Mouse (Mus musculus): ENCODE results near the gene Dffa.

The Dffa gene

DNA sequence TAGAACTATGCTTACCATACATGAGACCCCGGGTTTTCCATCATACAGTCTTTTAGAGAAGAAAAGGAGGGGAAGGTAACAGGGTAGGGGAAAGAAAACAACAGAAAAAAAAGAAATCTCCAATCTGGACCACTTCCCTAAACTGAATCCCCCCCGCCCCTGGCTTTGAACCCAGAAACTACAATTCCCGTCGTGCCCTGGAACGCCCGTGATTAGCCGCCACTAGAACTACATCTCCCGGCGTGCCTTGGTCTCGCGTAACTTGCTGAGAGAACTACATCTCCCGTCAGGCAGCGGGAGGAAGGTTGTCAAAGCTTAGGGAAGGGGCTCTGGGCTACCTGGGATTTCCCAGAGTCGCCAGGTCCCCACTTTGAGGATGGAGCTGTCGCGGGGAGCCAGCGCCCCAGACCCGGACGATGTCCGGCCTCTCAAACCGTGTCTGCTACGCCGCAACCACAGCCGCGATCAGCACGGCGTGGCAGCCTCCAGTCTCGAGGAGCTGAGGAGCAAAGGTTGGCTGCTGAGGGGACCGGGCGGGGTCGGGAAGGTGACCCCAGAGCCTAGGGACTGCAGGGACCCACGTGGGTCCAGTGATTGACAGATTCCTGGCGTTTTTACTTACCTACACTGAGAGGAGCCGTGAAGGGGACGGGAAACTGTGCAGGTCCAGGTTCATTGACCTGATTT is at the start of gene Dffa:
TSS of gene Dffa (plus strand) at position 272 of the 687 bp plus-strand sequence.
- peak; percentile 94 for DNase-seq (ENCODE audit: low read depth, low spot score)

DNA sequence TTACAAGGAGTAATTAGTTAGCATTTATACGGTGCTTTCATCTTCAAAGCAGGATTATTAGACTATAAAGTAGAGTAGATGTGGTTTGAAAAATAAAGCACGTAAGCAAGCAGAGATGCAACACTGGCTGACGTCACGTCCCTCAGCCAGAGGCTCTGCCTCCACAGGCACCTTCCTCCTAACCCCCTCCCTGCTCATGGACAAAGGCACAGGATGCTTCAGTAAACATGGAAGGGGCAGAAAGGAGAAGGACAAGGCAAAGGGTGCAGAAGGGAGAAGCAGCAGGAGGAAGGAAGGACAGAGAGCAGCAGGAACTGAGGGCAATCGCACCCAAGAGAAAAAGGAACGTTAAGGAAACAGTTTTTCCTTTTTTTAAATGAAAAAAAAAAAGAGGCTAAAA is 48.1 kb upstream of the Dffa start:
- DNase-seq (ENCODE audit: low read depth, low spot score): no peak

DNA sequence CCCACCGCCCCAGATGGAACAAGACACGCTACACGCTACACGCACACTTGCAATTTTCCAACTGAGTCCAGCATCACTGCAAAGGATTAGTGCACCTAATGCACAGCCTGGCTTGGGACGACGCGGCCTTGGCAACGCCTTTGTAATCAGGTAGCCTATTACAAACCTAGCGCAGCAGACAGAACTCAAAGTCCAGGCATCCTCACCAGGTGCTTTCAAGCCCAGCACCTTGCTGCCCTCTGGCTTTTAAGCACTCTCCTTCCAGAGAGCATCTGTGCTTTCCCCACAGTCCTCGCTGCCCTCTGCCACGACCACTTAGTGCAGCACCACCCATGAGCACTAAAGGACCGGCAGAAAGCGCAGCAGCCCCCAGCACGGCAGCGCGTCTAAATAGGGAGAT is 47.0 kb upstream of the Dffa start:
- DNase-seq (ENCODE audit: low read depth, low spot score): no peak

DNA sequence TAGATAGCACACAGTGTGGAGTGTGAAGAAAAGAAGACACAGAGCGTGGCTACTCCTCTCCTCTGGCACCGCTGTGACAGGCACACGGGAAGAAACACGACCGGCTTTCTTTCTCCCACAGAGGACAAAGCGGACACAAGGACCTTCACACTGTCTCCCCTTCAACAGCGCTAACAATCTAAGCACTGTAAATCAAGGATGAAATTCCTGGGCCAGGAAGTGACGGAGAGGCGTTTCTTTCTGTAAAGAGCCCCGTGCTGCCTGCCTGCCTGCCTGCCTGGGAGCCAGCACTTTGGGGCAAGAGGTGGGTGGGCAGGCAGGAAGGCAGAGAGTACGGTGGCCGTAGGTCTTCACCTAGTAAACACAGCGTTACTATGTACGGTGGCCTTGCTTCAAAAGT is 46.5 kb upstream of the Dffa start:
- no peak for DNase-seq (ENCODE audit: low read depth, low spot score)

DNA sequence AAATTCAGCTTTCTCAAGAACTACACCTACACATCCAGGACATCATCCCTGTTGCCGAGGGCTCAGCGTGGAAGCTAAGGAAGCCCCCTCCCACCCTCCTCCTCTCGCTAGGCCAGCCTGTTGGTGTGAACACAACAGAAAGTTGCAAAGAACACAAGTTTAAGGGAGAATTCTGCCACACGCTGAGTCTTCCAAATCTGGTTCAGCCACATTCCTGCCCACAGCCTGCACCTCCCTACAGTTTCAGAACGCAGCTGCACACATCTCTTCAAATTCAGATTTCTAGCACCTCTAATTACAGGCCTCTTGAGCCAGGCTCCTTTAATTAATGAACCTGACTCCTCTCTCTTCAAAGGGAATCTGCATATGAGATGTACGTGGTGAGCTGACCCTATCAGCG is 45.6 kb upstream of the Dffa start:
- no peak for DNase-seq (ENCODE audit: low read depth, low spot score)

DNA sequence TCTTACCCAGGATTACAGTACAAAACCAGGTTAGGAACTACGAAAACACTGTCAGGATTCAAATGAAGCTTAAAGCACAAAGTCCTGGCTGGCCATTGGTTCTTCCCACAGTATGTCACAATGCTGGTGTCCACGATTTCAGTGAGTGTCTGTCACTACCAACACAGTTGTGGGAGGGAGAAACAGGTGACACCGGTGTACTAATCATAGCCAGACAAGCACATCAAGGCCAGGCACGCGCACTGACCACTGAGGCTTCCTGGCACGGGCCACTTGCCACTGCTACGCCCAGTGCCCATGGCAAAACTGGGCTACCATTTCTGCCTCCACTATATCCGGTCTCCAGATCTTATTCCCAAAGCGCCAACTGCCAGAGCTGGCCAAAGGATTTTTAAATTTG is 44.2 kb upstream of the Dffa start:
- DNase-seq (ENCODE audit: low read depth, low spot score): peak; percentile 56

DNA sequence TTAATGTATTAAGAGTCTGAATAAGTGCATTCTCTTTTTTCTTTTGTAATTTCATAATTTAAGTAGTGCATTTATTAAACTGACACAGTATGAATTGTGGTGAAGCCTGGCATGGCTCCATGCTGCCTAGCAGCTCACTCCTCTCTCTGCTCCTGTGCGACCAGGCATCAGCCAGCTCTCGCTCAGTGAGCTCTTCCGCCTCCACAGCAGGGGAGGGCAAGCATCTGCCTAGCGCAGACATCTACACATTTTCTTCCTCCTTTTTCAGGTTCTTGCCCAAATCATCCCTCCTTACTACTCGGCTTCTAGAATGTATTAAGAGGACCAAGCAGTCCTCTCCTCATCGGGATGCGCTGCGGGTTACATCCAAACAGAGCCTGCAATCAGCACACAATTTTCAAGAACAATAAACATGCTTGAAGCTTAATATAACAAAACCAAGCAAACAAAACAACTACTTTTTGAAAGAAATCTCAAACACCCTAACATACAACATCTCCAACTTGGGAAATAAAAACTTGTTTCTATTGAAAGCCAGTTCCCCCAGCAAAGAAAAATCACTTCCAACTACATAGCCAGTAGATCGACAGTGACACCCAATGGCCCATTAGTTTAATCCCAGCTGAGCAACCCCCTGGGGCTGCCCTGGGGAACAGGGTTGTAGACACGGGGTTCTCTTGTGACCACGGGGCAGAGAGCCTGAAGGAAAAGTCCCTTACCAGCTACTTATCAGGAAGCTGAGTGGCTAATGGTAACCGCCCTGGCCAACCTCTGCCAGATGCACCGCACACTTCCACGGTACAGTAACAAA is 43.1 kb upstream of the Dffa start:
- peak; percentile 96 for DNase-seq (ENCODE audit: low read depth, low spot score)

DNA sequence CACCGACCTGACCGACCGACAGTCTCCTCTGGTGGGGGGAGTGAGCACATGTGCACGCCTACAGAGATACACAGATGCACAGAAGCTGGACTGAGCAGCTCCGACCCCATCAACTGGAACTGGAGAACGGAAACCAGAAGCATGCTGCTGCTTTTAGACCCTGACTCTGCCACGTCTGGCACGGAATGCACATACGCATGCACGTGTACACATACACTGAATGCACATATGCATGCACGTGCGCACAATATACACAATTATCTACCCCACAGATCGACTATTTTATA is 42.6 kb upstream of the Dffa start:
- DNase-seq (ENCODE audit: low read depth, low spot score): no peak

DNA sequence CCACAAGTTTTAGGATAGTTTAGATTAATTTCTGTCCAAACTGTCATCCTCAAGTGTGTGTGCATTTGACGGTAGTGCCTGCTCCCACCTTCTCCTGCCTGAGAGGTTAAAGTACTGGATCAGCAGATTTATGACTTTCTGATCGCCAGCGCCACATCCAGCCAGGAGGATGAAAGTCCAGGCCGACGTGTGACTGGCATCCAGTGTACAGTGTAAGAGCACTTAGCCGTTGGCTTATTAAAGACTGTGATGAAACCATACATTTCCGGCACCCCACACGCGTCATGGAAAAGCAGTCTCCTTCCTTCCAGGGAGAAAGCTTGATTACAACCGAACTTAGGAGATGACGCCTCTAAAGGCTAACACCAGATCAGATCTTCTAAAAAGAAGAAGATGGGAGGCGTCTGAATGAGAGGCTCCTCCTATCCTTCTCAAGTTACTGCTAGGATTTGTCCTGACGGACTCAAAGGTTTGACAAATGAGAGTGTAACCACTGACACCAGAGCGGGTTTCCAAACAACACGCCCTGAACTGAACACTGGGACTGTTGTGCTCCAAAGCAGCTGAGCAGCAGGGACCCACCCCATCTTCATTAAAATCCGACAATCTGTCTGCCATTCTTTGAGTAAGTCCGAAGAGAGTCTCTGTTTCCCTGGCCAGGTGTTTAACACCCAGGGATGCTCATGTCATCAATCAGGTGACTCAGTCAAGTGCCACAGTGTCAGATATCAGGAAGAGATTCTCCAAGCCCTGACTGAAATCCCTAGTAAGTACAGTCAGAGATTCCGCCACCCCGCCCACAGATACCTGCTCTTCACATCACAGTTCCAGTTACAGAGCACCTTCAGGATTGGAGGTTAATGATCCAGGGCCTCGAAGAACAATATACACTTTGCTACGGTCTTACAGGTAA is 41.3 kb upstream of the Dffa start:
- DNase-seq (ENCODE audit: low read depth, low spot score): no peak

DNA sequence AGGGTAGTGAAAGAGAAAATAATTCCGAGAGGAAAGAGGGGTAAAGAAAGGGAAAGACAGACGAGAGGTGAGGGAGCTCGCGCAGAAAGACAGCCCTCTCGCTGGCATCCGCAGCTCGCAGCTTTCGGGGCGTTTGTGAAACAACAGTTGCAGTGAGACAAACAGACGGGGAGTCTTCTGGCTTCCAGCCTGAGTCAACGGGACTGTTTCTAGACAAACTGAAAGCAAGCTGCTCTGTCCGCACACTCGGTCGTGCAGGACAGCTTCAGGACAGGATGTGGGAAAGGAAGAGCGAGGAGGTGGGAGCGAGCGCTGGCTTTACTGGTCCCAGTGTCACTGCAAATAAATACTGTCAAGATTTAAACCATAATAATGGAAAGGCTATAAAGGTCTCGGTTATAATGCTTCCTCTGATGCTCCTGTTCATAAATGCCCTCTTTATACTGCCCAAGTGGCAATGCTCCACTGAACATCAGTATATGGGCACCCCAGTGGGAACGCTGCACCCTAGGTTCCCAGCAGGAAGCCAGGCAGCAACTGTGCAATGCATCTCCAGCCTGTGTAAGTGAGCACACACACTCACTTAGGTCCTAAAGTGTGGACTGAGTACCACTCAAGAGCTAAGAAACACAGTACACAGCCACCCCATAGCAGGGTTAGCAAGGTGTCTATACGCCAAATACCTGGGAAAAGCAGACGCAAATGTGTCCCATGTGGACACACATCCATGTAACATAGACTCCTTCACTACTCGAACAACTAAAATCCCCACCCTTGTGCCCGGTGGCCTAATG is 39.7 kb upstream of the Dffa start:
- no peak for DNase-seq (ENCODE audit: low read depth, low spot score)

DNA sequence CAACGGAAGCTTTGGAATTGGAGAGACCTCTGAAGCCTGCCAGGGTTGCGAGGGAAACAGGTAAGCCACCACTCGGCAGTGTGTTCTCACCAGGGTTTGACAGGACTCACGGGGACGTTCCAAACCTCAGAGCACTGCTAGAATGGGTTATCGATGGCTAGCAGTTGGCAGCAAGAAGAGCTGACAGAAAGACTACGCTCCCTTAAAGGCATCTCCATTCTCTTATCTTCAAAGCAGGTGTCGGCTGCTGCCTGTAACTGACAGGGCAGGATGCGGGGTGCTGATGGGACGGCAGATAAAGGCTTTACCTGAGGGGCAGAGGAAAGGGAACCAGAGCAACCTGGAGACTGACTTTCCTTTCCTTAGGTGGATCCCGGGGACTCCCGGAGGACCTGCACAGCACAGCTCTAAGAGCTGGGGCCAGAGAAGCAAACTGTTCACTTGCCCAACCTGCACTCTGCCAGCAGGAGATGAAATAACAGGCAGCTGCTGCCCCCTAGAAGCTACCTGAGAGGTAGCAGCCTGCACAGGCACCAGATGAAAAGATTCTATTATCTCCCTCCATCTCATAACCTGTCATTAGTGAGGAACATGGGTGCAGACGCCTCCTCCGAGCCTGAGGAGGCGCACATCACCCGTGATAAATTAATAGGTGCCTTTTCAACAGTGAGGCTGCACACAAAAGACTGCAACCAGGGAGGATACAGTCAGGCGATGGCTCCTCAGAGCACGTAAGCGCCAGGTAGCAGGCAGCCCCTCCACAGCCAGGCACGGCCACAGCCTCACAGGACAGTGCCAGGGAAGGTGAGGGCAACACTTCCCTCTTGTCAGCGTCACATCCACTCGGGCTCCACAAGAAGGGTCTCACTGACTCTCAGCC is 37.0 kb upstream of the Dffa start:
- peak; percentile 59 for DNase-seq (ENCODE audit: low read depth, low spot score)

DNA sequence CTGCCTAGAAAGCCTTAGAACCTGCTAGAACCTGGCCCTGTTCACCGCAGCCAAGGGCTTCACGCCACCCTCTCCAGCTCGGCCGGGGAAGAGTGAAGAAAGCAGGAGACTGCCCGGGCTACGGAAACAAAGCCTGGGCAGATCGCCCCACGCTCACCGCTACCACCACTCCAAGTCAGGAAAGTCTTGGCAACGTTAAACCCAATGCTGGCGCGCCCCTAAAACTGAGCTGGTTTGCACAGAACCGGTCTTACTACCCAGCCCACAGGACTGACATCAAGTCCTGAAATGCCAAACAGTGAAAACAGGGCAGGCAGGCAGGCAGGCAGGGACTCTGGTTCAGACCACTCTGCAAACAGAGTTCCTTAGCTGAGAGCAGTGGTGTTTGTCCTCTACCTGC is 28.9 kb upstream of the Dffa start:
- no peak for DNase-seq (ENCODE audit: low read depth, low spot score)

DNA sequence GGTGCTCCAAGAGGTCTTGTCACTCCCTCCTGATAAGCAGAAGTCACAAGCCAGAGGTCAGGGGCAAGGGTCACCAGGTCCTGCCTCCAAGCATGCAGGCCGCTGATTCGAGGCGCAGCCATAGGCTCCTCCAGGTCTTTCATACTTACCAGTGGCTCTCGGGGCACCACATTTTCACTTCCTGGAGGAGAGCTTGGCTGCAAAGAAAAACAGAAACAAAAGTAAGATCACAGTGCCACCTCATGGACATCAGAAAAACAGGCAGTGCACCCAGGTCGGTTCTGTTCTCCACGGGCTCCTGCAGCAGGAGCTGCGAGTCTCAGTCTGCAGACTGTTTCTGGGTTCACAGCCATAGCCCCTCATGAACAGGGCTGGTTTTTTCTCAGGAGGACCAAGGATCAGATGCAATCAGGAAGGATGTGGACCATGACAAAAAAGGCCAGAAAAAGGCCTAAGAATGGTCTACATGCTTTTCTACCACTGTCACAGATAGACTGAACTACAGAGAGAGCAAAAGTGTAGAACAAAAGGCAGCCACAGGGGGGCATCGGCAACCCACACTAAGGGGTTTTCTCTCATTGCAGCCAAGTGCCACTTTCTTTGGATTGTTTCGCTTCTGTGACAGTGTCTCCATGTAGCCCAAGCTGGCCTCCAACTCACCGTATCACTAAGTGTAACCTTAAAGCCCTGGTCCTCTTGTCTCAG is 27.9 kb upstream of the Dffa start:
- peak; percentile 93 for DNase-seq (ENCODE audit: low read depth, low spot score)

DNA sequence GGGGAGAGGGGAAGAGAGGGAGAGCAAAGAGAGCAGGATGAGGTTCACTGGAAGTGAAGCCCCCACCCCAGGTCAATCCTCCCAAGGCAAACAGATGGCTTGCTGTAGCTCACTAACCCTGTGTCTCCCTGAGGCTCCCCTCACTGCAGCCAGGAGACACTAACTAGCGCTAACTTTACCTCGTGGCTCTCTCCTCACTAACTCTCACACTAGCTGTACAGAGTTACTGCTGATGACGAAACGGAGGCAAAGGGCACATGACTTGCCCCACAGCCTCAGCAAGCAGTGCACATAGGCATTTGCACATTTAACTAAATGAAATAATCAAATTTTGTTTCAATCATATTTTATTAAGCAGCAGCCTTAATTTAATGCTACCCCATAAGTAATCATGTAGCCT is 25.7 kb upstream of the Dffa start:
- DNase-seq (ENCODE audit: low read depth, low spot score): no peak

DNA sequence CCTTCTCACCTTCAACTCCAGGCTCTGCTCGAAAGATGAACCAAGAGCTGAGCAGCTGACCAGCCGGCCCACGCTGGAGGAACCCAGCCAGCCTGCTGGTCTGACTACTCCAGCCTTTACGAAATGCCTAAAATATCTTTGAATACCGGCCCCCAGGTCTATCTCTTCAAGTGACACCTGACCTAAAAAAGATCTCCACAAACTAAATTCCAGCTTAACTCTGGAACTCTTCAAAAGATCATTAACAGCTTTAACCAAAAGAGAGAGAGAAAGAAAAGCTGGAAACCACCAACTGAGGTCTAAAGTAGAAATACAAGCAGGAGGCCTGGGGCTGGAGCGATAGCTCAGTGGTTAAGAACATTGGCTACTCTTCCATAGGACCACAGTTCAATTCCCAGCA is 24.3 kb upstream of the Dffa start:
- DNase-seq (ENCODE audit: low read depth, low spot score): no peak

DNA sequence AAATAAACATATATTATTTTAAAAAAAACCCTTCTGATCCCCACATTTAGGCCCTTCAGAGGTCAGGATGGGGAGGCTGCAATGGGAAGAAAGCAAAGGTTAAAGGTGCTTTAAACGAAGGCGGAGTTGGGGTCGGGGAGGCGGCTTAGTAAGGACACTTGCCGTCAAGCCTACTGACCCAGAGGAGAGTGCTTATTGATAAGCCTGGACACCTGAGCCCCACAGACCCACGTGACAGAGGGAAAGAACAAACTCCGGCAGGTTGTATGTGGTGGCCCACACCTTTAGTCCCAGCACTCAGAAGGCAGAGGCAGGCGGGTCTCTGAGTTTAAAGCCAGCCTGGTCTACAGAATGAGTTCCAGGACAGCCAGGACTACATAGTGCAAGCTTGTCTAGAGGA is 23.8 kb upstream of the Dffa start:
- no peak for DNase-seq (ENCODE audit: low read depth, low spot score)

DNA sequence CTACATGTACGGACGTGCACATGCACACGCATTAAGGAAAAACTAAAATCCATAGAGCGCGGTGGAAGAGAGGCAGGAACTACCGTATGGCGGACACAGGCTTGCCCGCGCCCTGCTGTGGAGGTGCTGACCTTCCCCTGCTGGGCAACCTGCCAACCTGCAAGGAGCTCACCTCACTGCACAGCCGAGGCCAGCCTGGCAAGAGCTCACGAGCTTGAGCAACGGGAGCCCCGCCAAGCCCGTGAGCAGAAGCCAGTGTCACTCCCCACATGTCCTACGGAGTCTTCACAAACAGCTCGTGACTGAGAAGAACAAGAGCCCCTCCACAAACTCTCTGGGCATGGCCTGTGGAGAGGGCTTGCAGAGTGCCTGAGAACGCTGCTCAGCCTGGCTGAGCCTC is 22.4 kb upstream of the Dffa start:
- no peak for DNase-seq (ENCODE audit: low read depth, low spot score)

DNA sequence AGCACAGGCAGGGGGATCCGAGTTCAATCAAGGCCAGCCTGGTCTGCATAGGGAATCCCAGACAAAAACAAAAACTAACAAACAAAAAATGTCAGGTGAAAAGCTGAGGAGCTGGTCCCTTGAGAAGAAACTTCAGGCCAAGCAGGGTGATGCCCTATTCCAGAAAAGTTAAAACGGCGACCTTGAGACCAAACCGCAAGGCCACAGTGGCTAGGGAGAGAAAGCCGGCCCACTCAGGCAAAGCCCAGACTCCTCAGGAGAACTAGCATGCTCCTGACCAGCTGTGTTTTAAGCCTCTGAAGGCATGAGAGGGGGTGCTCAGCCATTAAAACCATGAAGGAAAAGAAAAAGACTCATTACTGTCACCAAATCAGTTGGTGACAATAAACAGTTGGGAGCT is 18.6 kb upstream of the Dffa start:
- DNase-seq (ENCODE audit: low read depth, low spot score): no peak

DNA sequence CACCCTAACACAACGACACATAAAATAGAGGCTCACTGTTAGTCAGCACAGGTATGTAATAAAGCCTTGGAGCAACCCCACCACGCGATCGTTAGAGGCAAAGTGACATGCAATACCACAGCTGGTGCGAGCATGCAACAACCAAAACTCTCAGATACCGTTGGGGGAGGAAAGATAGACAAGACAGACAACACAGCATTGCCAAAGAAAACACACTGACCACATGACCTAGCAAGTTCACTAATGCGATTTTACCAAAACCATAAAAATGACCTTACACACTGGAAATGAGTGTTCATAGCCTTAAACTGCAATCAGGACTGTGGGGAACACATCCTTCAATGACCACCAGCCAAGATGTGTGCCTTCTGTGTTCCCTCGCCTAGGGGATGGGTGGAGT is 12.6 kb upstream of the Dffa start:
- no peak for DNase-seq (ENCODE audit: low read depth, low spot score)

DNA sequence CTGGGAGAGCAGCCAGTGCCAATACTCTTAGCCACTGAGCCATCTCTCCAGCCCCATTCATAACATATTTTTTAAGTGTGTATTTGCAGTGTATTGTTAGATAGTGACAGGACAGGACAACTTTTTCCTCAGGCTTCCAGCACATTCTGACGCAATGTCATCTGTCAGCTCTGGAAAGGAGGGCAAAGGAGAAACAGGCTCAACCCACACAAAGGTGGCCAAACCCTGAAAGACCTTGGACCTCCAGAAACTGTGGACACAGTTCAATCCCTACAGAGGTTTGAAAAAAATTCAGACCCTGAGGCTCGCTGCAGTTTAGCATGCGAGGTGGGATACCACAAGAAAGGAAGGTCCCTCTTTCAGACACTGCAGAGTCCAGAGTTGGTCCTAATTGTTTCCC is 6.0 kb upstream of the Dffa start:
- DNase-seq (ENCODE audit: low read depth, low spot score): no peak
